Mouse (Mus musculus): ENCODE data around the gene Clk3.
A peak's percentile ranks its signal among the peaks of the same experiment; 100 is the strongest.

Clk3 gene

DNA sequence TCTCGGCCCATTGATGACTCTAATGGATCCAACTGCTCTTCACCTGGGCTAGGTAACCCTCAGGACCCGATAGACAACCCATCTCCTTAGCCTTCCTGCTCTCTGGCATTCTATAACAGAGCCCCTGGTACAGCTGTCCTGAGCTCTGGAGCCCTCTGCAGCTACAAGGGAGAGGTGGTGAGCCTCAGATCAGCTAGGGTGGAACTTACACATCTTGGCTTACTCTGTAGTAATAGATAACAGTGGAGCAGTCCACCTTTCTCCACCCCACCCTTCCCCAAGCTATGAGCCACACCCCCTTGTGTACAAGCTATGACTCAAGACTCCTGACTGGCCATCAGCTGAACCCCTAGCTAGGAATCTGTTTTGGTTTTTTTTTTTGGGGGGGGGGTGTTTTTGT lies 5.2 kb upstream of the Clk3 start:
- DNase-seq (ENCODE audit: extremely low read depth, low read depth, low spot score): no peak

DNA sequence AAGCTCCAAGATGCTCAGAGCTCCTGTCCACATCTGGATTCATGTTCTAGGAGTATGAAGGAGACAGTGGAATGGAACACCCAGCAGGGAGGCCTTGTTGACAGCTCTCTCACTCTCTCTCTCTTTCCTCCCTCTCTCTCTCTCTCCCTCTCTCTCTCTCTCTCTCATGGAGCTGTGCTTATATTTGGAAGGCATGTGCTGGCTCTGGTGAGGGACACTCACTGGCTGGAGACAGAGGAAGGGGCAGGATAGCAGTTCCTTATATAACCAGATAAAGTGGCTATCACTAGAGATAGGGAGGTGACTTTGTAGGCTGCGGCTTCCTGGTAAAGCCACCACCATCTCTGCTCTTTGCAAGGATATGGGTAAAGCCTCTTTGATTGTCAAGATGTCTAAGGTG lies 4.6 kb upstream of the Clk3 start:
- no peak for DNase-seq (ENCODE audit: extremely low read depth, low read depth, low spot score)

DNA sequence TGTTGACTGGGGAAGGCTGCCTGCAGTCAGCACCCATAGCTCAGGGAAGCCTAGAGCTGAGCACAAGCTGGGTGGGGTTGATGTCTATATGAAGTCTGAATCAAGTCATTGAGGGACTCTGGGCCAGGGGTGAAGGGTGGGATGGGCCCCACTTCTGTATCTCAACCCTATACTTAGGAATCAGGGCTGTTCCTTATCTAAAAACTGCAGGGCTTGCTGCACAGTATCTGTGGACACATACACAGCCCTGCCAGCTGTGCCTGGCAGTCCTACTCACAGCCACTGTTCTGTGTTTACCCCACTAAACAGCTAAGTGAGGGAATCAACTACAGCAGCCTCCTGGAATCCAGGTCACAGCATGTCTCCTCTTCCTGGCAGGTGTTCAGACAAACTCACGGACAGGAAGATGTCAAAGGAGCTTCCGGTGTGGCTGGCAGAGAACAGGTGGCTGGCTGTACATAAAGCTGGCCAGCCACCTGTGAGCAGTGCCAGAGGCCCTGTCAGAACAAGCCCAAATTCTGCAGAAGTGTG lies 3.9 kb upstream of the Clk3 start:
- peak; percentile 74 for DNase-seq (ENCODE audit: extremely low read depth, low read depth, low spot score)

DNA sequence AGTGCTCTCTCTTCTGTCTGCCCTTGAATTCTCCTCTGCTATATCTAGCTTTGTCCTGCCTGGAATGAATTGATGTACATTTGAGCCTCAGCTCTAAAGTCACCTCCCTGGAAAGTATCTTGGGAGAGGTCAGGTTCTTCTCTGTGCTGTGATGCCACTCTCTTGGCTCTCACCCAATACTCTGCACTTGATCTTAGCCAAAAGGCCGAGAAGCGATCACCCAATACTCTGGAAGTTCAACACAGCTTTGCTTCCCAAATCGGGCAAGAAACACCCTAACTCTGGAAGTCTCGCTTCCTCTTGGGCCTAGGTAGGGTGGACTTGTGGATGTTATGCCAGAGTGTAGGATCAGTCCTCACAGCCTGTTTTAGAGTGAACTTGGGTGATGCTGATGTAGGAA lies 1.6 kb upstream of the Clk3 start:
- no peak for DNase-seq (ENCODE audit: extremely low read depth, low read depth, low spot score)

DNA sequence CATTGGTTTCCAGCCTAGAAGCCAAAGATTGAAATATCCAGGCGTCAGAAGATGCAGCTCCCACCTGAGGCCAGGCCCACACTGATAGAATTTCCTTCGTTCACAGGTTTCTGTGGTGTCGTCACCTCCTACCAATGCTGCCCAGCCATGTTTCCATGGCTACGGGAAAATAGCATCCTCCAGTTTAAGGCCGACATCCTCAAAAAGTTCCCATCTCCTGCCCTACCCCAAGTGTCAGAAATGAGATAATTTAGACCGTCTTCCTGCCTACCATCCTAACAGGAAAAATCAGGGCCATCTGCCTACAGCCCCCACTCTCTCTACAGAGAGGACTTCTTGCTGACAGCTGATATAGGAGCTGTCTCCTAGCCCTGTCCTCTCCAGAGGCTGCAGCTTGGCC lies 771 bp upstream of the Clk3 start:
- no peak for DNase-seq (ENCODE audit: extremely low read depth, low read depth, low spot score)

DNA sequence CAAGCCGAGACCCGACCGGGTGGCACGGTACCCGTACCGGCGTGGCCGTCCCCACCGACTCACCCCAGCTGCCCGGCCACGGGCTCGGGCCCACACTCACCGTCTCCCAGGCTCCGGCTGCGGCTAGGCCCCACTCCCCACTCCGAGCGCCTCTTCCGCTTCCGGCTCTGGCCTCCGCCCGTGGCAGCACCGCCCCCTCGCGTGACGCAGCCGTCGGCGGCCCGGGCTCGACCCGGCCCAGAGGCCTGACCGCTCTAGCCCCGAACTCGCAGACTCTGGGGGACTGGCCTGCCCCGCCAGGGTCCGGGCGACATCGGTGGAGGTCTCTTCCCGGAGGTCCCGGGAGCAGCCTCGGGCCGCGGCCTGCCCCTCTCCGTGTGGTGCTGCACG lies 691 bp downstream of the Clk3 start:
- no peak for DNase-seq (ENCODE audit: extremely low read depth, low read depth, low spot score)

DNA sequence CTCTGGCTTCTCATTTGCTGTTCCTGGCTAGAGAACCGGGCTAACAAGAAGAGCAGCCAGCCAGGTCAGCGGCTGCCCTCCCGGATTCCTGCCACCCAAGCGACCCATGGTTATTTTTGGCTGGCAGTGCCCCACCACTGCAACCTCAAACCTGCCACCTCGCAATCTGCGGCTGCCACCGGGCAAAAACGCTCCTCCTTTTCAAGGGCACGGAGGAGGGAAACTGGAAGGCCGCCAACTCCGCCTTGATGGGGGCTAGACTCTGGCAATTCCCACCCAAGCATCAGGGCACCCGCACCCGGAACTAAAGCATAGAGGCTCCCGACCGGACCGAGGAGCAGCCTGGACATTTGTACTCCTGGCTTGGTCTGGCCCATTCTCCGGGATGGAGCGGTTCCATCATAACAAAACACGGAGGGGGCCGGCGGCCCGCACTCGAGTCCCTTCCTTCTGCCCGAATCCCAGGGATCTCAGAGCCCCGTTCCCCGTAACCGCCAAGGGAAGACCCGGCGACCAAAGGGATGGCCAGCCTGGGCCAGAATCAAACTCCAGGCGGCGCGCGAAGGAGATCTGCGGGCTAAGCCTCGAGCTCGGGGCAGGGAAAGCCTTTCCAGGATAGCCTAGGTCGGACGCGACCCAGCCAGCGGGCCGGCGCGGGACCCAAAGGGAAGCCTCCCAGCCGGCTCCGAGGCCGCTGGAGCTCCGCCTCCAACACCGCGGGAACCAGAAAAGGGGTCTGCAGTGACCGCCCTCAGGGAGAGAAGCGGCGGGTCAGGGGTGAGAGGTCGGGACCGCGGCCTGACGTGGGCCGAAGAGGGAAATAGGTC lies 1.3 kb downstream of the Clk3 start:
- DNase-seq (ENCODE audit: extremely low read depth, low read depth, low spot score): peak; percentile 86

DNA sequence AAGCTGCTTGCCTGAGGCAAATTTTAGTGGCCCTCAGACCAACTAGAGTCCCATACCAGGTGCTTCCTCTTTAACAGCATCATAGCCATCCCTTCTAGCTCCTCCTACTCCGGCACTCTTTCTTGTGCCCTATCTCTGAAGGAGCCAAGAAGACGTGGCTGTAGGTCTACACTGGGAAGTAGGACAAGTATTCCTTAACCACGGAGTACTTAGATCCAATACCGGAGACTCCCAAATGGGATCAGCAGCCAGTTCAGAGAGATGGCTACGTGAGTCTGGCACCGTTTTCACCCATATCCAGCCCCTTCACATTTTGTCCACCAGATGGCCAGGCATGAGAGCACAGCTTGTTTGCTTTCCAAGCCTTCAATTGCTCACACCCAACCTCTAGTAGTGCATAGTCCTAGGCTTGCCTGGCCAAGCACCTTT lies 3.1 kb downstream of the Clk3 start:
- DNase-seq (ENCODE audit: extremely low read depth, low read depth, low spot score): no peak

DNA sequence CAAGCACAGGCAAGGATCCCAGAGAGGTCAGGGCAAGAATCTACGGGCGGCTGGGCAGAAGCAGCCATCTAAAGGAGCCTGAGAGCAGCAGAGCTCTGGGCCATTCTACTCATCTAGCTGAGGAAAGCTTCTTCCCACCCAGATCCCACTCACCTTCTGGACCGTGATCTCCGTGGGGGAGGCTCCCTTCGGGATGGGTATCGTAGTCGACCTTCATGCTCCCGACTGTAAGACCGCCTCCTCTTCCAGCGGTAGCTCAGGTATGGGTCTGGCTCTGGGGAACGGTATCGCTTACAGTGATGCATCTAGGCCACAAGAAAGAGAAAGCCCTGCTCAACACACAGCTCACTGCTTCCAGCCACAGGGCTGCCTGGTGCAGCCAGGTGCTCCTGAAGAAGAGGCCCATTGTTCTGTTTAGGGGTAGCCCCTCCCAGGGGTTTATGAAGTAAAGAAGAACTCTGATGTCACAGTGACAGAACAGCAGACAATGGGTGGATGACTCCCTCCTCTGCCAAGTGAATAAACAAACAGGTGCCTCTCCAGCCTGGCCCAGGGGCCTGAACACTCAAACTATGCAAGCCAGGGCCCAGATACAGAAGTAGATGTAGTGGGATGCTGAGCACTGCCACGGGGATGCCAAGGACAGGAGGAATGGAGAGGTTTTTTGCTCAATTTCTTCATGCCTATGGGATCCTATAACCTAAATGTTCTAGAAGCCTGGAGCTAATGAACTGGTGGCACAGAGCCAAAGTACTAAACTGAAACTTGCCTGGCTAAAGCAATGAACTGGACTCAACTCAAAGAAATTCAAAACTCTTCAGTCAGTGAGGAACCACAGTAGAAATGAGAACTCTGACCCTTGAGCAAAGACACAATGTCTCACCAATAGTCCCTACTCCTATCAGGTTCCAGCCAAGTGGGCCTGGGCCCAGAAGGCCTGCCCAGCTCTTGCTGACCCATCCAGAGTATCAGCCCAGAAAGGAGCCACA lies 3.8 kb downstream of the Clk3 start:
- DNase-seq (ENCODE audit: extremely low read depth, low read depth, low spot score): no peak

DNA sequence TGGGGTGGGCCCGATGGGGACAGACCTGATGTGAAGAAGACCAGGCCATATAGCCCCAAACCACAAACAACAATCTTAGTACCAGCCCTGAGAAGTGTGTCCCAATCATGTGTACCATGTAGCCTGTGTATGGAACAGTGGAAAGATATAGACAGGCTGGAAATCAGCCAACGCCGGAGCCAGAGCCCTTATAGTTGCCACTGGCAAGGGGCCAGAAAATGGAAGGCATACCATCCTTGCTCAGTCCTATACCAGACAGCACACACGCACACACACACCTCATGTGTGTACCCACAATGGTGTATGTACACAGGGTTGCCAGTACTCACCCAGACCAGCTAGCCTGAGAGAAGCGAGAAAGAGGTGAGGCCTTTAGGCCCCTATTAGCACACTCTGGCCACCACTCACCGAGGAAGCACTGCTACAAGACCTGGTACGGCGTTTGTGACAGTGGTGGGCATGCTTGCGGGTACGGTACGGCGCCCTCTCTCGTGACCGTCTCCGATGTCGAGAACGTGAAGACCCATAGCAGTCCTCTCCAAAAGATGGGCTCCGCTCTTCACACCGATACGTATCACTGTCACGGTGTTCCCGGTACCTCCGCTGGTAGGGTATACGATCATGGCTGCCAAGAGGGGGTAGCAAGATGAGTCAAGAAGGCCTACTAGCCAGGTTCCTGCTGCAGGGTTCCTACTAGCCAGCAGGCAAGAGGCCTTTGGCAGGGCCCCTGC lies 5.1 kb downstream of the Clk3 start:
- no peak for DNase-seq (ENCODE audit: extremely low read depth, low read depth, low spot score)

DNA sequence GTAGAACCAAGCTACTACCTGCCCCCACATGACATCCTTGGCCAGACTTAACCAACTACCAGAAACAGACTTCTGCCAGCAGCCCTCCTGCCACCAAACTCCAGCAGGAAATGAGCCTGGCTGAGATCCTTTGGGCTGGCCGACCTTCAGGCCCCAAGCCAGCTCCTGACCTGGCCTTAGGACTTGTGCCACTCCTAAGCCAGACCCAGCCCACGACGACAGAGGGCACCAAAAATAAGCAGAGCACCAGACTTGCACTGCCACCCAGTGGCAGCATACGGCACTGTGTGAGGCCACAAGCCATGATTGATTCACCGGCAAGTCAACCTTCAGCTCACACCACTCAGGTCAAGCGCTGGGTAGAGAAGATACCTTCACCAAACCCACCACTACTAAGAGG lies 6.4 kb downstream of the Clk3 start:
- DNase-seq (ENCODE audit: extremely low read depth, low read depth, low spot score): peak; percentile 63

DNA sequence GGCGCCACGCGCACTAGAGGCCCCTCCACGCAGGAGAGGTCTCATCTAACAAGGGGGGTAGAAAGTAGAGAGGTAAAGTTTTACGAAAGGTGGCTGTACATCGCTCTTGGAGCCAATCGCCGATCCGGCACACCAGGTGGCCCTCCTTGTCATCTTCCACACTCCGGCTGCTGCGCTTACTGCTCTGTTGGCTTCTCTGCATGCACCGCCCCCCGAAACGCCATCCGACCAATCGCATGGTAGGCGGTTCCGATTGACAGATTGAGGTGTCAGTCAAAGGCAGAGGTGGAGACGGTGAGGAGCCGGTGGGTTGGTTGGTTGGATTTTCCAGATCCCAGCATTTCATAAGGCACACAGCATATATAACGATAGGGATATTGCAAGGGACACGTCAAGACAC lies 7.1 kb downstream of the Clk3 start:
- no peak for DNase-seq (ENCODE audit: extremely low read depth, low read depth, low spot score)

DNA sequence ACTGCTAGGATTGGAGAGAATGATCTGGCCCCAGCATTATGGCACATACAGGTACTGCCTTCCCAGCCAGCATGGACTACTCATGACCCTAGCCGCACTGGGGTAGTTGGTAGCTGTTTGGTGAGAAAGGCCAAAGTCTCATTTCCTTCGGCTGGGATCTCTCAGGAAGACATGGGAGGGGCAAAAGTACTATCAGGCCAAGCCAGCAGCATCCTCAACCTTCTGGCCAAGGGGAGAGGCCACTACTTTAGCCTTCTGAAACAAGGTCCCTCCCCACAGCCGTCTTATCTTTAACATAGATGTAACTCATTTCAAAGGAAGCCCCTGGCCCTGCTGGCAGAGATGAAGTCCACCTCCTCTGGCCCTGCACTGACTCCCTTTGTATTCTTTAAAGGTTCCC lies 8.1 kb downstream of the Clk3 start:
- no peak for DNase-seq (ENCODE audit: extremely low read depth, low read depth, low spot score)

DNA sequence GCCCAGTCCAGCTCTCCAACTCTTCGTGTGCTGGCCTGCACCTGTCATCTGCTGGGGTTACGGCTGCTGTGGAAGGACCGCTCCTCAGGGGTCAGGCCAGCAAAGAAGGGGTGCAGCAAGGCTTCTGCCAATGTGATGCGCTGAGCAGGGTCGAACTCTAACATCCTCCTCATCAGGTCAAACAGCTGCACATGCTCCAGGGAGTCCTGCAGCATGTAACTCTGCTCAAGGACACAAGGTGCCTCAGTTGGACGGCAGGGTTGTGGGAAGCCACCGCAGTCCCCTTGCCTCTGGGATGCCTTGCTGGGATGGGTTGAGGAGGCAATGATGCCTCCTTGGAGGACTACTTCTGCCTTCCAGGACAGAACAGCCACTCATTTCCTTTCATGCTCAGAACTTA lies 14.8 kb downstream of the Clk3 start:
- no peak for DNase-seq (ENCODE audit: extremely low read depth, low read depth, low spot score)

DNA sequence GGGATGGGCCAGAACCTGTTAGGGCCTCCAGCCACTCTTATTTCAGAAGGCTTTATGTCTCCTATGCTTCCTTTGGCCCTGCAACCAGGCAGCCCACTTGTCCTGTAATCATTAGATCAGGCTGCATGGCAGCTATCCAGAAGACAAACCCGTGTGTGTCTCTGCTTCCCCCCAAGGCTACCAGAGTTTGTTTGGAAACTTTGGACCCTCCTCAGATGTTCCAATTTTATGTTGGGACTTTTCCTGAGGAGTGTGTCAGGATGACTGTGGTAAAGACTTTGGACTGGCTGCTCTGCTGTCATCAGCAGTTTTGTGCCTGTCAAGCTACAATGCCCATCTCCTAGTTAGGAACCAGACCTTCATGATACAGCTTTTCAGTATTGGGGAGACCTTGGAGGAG lies 16.8 kb downstream of the Clk3 start:
- no peak for DNase-seq (ENCODE audit: extremely low read depth, low read depth, low spot score)

DNA sequence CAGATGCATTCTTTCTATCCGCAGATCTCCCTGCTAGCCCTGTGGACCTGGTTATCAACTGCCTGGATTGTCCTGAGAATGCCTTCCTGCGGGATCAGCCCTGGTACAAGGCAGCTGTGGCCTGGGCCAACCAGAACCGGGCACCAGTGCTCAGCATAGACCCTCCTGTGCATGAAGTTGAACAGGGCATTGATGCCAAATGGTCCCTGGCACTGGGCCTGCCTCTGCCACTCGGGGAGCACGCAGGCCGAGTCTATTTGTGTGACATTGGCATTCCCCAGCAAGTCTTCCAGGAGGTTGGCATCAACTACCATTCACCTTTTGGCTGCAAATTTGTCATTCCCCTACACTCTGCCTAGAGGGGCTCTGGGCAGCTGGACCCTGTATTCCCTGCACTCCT lies 17.5 kb downstream of the Clk3 start:
- no peak for DNase-seq (ENCODE audit: extremely low read depth, low read depth, low spot score)

DNA sequence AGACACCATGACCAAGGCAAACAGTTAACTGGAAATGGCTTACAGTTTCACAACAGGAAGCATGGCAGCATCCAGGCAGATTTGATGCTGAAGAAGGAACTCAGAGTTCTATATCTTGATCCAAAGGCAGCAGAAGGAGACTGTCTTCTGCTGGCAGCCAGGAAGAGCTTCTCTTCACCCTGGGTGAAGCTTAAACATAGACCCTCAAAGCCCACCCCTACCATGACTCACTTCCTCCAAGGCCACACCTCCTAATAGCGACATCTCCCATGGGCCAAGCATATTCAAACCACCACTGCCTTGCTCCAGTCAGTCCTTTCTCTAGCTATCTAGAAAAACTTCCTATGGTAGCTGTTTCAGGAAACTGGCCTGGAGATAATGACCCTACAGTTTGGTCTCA lies 18.6 kb downstream of the Clk3 start:
- DNase-seq (ENCODE audit: extremely low read depth, low read depth, low spot score): no peak

DNA sequence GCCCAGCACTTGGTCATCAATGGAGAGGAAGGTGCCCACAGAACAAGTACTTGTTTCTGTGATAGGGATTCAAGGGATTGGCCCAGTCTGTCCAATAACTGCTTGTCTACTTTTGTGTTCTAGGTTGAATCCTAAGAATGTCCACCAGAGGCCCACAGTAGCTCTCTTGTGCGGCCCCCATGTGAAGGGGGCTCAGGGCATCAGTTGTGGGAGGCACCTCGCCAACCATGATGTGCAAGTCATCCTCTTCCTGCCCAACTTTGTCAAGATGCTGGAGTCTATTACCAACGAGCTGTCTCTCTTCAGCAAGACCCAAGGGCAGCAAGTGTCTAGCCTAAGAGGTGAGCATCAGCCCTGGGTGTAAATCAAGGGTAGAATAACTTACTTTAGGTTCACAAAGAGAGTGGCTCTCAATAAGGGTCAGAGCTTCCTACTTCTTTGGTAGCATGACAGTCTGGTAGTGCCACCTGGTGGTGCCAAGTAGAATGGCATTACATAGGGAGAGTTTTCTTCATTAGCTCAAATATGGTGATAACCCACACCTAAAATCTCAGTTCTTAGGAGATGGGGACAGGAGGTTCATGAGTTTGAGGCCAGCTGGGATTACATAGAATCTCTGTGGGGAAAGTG lies 21.1 kb downstream of the Clk3 start:
- no peak for DNase-seq (ENCODE audit: extremely low read depth, low read depth, low spot score)

DNA sequence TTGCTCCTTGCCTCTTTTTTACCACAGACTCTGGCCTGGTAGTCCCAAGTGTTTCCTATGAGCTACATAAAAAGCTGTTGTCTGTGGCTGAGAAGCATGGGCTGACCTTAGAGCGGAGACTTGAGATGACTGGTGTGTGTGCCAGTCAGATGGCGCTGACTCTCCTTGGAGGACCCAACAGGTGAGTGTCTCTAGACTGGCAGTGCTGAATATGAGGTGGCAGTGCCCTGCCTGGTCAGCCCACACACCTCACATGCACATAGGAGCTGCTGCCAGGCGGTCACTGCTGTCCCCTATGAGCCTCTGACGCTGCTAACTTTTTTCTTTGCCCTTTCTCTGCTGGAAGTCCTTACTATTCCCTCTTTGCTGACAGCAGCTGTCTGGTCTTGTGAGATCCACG lies 25.8 kb downstream of the Clk3 start:
- no peak for DNase-seq (ENCODE audit: extremely low read depth, low read depth, low spot score)

DNA sequence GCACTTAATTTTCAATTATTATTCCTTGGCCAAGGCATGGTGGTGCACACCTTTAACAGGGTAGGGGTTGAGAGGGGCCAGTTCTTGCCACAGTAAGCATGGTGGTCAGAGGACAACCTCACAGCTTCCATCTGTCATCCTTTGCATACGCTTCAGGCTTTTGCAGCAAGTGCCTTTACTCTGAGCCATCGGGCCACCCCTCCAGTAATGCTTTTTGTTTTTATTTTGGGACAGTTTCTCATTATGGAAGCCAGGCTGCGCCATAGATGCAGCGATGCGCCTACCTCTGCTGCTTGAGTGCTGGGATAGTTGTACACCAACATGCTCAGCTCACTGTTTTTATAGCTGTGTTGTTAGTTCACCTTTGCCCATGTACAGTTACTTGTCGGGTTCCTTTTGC lies 32.1 kb downstream of the Clk3 start:
- DNase-seq (ENCODE audit: extremely low read depth, low read depth, low spot score): no peak

DNA sequence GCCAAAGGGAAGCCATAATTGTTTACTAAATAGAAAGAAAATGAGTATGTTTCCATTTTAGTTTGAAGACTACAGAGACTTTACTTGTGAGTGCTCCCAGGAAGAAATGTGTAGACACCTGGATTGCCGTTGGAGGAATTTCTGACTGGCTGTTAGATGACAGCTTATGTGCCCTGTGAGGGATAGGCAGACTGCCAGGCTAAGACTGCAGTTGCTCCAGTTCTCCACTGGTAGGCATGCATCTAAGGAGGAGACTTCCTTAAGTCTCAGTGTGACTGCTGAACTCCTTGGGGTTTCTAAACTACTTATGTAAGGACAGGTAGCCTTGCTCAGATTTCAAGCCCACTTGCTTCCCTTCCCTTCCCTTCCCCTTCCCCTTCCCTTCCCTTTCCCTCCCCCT lies 37.3 kb downstream of the Clk3 start:
- DNase-seq (ENCODE audit: extremely low read depth, low read depth, low spot score): no peak

Measured in fat pad, adult 2 months (tissue).